Mouse (Mus musculus) urinary bladder, adult 2 months (tissue): ENCODE results near the gene Hspa2. TPM values are rescaled to one million over a fixed set of nuclear protein-coding genes. Genes with fewer than 3 reads are reported as not detected.
"Not testable (repeated sequence)": the region's sequence is repeated elsewhere in the genome, so short reads cannot be mapped to it uniquely, and the experiment has no call there.

Experiments used
- DNase-seq: peaks from one replicate; pipeline ENCODE4 v3.0.0; 2022; ENCODE audit warnings: low spot score
- polyA plus RNA-seq: library from polyadenylated mRNA; depleted of rRNA; stranded (reverse); fragments of >200 nt; gene quantifications from 2 replicates; pipeline ENCODE4 v1.2.3, GENCODE M21; 2012; rRNA removed

The Hspa2 gene
- polyA plus RNA-seq, 1 experiment, result 52.9 TPM

GRCm38 (mm10) chr12:76434111-76434510 is 30.1 kb downstream of the Hspa2 start:
- DNase-seq, result no peak

GRCm38 (mm10) chr12:76435084-76435483 is 31.1 kb downstream of the Hspa2 start:
- DNase-seq, result no peak

- no peak for DNase-seq
Measured at GRCm38 (mm10) chr12:76435549-76435948, 31.6 kb downstream of the Hspa2 start.

GRCm38 (mm10) chr12:76443488-76443887 is 39.5 kb downstream of the Hspa2 start:
- DNase-seq, result not testable (repeated sequence)

GRCm38 (mm10) chr12:76444359-76444772 is 40.4 kb downstream of the Hspa2 start:
- DNase-seq, result no peak

- DNase-seq, result no peak
Measured at GRCm38 (mm10) chr12:76444862-76445261, 40.9 kb downstream of the Hspa2 start.

- no peak for DNase-seq
Measured at GRCm38 (mm10) chr12:76446201-76446600, 42.2 kb downstream of the Hspa2 start.

DNA sequence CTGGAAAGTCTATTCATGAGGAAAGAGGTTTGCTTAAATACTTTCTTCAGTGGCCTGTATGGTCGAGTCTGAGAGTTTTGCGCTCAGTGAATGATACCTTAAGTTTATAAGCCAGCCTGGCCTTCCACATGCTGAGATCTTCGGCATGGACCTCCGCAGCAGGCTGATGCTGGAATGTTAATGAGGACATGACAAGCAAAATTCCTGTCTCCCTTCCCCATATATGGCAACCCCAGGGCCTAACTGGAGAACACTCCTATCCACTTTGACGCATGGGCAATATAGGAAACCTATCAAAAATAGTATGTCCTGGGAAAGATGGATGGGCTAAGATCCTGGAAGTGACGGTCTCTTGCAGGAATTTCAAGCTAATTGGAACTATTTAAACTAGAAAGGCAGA is 44.2 kb downstream of the Hspa2 start:
- no peak for DNase-seq

GRCm38 (mm10) chr12:76452203-76452602 is 48.2 kb downstream of the Hspa2 start:
- no peak for DNase-seq

Other genes with a start within 250 kb of the Hspa2 start
- gene Esr2, start 226.9 kb upstream of the Hspa2 start, polyA plus RNA-seq, result 0.46 and 0.55 TPM in 2 replicates
- not detected in 2 replicates for gene Tex21, start 157.4 kb upstream of the Hspa2 start, polyA plus RNA-seq
- 28.9 and 31.0 TPM in 2 replicates for gene Mthfd1, start 148.9 kb upstream of the Hspa2 start, polyA plus RNA-seq
- 4.6 and 7.6 TPM in 2 replicates for gene Akap5, start 79.3 kb upstream of the Hspa2 start, polyA plus RNA-seq
- gene Zbtb25, start 34.6 kb upstream of the Hspa2 start, polyA plus RNA-seq, result 11.2 and 13.5 TPM in 2 replicates
- 5.9 and 6.3 TPM in 2 replicates for gene Zbtb1, start 33.9 kb upstream of the Hspa2 start, polyA plus RNA-seq
- 11.8 TPM in 2 replicates for gene Ppp1r36, start 13.4 kb downstream of the Hspa2 start, polyA plus RNA-seq
- gene Plekhg3, start 126.7 kb downstream of the Hspa2 start, polyA plus RNA-seq, result 56.5 and 62.8 TPM in 2 replicates